9 mouse cellular contexts compared by ENCODE assay signal in the genomic region with DNA sequence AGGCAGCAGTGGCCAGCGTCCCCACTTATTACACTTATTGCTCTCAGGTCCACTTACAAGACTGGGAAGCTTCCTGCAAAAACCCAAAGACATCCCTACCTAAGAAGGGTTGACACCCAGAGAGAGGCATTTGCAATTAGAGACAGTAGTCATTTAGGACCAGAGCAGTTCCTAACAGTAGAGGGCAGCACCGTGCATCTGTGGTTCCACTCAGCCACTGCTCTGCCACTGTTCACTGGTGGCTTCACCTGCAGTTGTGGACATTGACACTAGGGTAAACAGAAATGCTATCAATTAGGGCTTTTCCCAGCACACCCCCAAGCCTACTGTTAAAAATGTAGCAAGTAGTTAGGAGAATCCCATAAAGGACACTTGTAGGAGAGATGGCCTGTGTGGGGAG. TPM values are rescaled to one million over a fixed set of nuclear protein-coding genes. Genes with fewer than 3 reads are reported as not detected.
DNase-seq lines count a peak whose midpoint lies in the region; ATAC-seq and TF ChIP-seq lines count a peak whose summit lies in the region.
"Had no signal": no experiment of that assay in that cellular context is flagged by ENCODE, and none has a peak within 500 bp of the region (broad histone marks: within the 10 kb centered on the region; RNA-seq: fewer than 3 reads in every experiment).

No protein-coding gene starts in this region.

- no peaks in the 10 kb centered on the region for H3K9me3 ChIP-seq in forebrain, embryonic 16.5 days (ENCODE audit: control insufficient read depth, low read length)
- no peaks in the 10 kb centered on the region for H3K9me3 ChIP-seq in limb, embryonic 11.5 days (ENCODE audit: control insufficient read depth, low read length)
- H3K9me3 ChIP-seq in neural tube, embryonic 14.5 days (ENCODE audit: control insufficient read depth, low read length): no peaks in the 10 kb centered on the region

- peak; percentile 23 to 59 for DNase-seq in spleen, adult 2 months (ENCODE audit: low read depth in 1 of 2, low spot score in 2 of 2)
- DNase-seq in spleen, adult 12 weeks (ENCODE audit: low spot score): no peak
- peak; percentile 30 for DNase-seq in c-Kit-positive CD71-negative TER-119-negative erythroid progenitor cells, embryonic 14.5 days (ENCODE audit: low read depth)
- DNase-seq in kidney, adult 2 months: peak; percentile 71
- peak; percentile 78 for DNase-seq in limb, embryonic 11.5 days (ENCODE audit: low spot score)
- DNase-seq in thymus, postnatal 14 days: peak; percentile 80

- peak; percentile 61; the same call in 1 of the 2 replicates for TF ChIP-seq CTCF in spleen, adult 2 months (IDR thresholded peaks at IDR 0.05; ENCODE audit: extremely low read depth, insufficient read depth, insufficient read length, insufficient replicate concordance)
- TF ChIP-seq CTCF in kidney, adult 2 months (conservative IDR thresholded peaks at IDR 0.05; ENCODE audit: insufficient read depth, insufficient read length, low read depth, low read length): peak; percentile 87

- TF ChIP-seq POLR2A in spleen, adult 2 months (IDR thresholded peaks at IDR 0.05; ENCODE audit: low read depth, low read length): no peak
- TF ChIP-seq POLR2A in kidney, adult 2 months (IDR thresholded peaks at IDR 0.05; ENCODE audit: low read depth, low read length): no peak

- WGBS in spleen, adult 2 months: 16% methylated on average over 2 of the region's 2 CpGs
- WGBS in forebrain, embryonic 16.5 days: 17% methylated on average over 2 of the region's 2 CpGs
- WGBS in kidney, adult 2 months: 20% methylated on average over 2 of the region's 2 CpGs
- WGBS in limb, embryonic 11.5 days: 32% methylated on average over 2 of the region's 2 CpGs
- 13% methylated on average over 2 of the region's 2 CpGs for WGBS in neural tube, embryonic 14.5 days

- peak; percentile 61; the same call in 1 of the 2 replicates for ATAC-seq in forebrain, embryonic 16.5 days
- no peak for ATAC-seq in limb, embryonic 11.5 days (ENCODE audit: insufficient number of reproducible peaks, low FRiP score, low TSS enrichment, low read depth)
- ATAC-seq in neural tube, embryonic 14.5 days (ENCODE audit: low read depth): peak; percentile 68; the same call in 1 of the 2 replicates

- no peaks in the 10 kb centered on the region for H3K36me3 ChIP-seq in spleen, adult 2 months (ENCODE audit: control insufficient read depth, insufficient read depth, low read length)
- no peaks in the 10 kb centered on the region for H3K36me3 ChIP-seq in forebrain, embryonic 16.5 days (ENCODE audit: control insufficient read depth, insufficient read depth)
- H3K36me3 ChIP-seq in kidney, adult 2 months (ENCODE audit: control insufficient read depth, insufficient read depth, low read length): no peaks in the 10 kb centered on the region
- no peaks in the 10 kb centered on the region for H3K36me3 ChIP-seq in limb, embryonic 11.5 days (ENCODE audit: control insufficient read depth, insufficient read depth, low read length)
- H3K36me3 ChIP-seq in neural tube, embryonic 14.5 days (ENCODE audit: control insufficient read depth, insufficient read depth, low read length): no peaks in the 10 kb centered on the region

- no peaks in the 10 kb centered on the region for H3K4me1 ChIP-seq in spleen, adult 2 months (ENCODE audit: control insufficient read depth, insufficient read depth, insufficient read length)
- no peaks in the 10 kb centered on the region for H3K4me1 ChIP-seq in forebrain, embryonic 16.5 days (replicated peaks; ENCODE audit: control insufficient read depth, insufficient read depth, low read length)
- no peaks in the 10 kb centered on the region for H3K4me1 ChIP-seq in kidney, adult 2 months (ENCODE audit: control insufficient read depth, insufficient read depth, low read length)
- H3K4me1 ChIP-seq in limb, embryonic 11.5 days (ENCODE audit: control insufficient read depth, insufficient read depth, low read length): no peaks in the 10 kb centered on the region
- H3K4me1 ChIP-seq in neural tube, embryonic 14.5 days (ENCODE audit: control insufficient read depth, insufficient read depth, low read length): no peaks in the 10 kb centered on the region

- H3K27me3 ChIP-seq in spleen, adult 2 months (ENCODE audit: control insufficient read depth, insufficient read depth, low read length): no peaks in the 10 kb centered on the region
- H3K27me3 ChIP-seq in forebrain, embryonic 16.5 days (replicated peaks; ENCODE audit: control insufficient read depth, insufficient read depth, low read length): no peaks in the 10 kb centered on the region
- no peaks in the 10 kb centered on the region for H3K27me3 ChIP-seq in kidney, adult 2 months (replicated peaks; ENCODE audit: control insufficient read depth, insufficient read depth, low read length)
- H3K27me3 ChIP-seq in limb, embryonic 11.5 days (ENCODE audit: control insufficient read depth, insufficient read depth, low read length): no peaks in the 10 kb centered on the region
- H3K27me3 ChIP-seq in neural tube, embryonic 14.5 days (ENCODE audit: control insufficient read depth, insufficient read depth, low read length): no peaks in the 10 kb centered on the region

- H3K4me3 ChIP-seq in spleen, adult 2 months (ENCODE audit: extremely low read depth, insufficient read depth, insufficient read length): no peak overlapping the region
- no peak overlapping the region for H3K4me3 ChIP-seq in forebrain, embryonic 16.5 days (replicated peaks; ENCODE audit: low read length)
- no peak overlapping the region for H3K4me3 ChIP-seq in kidney, adult 2 months (ENCODE audit: insufficient read depth, low read depth, low read length)
- H3K4me3 ChIP-seq in limb, embryonic 11.5 days (ENCODE audit: low read depth, low read length): no peak overlapping the region
- H3K4me3 ChIP-seq in neural tube, embryonic 14.5 days (ENCODE audit: low read depth, low read length): no peak overlapping the region
- H3K4me3 ChIP-seq: myocyte had no signal

- no peak overlapping the region for H3K9ac ChIP-seq in forebrain, embryonic 16.5 days (replicated peaks; ENCODE audit: low read depth, low read length)
- H3K9ac ChIP-seq in limb, embryonic 11.5 days (ENCODE audit: low read length): no peak overlapping the region
- H3K9ac ChIP-seq in neural tube, embryonic 14.5 days (replicated peaks; ENCODE audit: low read depth, low read length): no peak overlapping the region

- H3K4me2 ChIP-seq in forebrain, embryonic 16.5 days (ENCODE audit: low read length): no peak overlapping the region
- H3K4me2 ChIP-seq in limb, embryonic 11.5 days (ENCODE audit: low read depth, severe bottlenecking): no peak overlapping the region
- H3K4me2 ChIP-seq in neural tube, embryonic 14.5 days (ENCODE audit: low read depth, low read length): no peak overlapping the region

- no peak overlapping the region for H3K27ac ChIP-seq in spleen, adult 2 months (ENCODE audit: insufficient read depth, low read length)
- no peak overlapping the region for H3K27ac ChIP-seq in forebrain, embryonic 16.5 days (ENCODE audit: low read length)
- H3K27ac ChIP-seq in kidney, adult 2 months (ENCODE audit: insufficient read depth, low read depth, low read length): no peak overlapping the region
- no peak overlapping the region for H3K27ac ChIP-seq in limb, embryonic 11.5 days (replicated peaks; ENCODE audit: low read depth, low read length)
- no peak overlapping the region for H3K27ac ChIP-seq in neural tube, embryonic 14.5 days (ENCODE audit: low read depth, low read length)

RNA-seq across cellular contexts. Expression of a gene that starts 40.7 kb away (rescaled TPM):
- polyA plus RNA-seq in spleen, adult 2 months (2012; rRNA removed): 0.27 and 0.39 TPM in 2 replicates
- 3.3 and 4.9 TPM in 2 replicates for polyA plus RNA-seq in forebrain, embryonic 16.5 days (2015; fragmentation: Nextera tagmentation; extraction: Ambion mirVana)
- 0.14 and 0.19 TPM in 2 replicates for polyA plus RNA-seq in kidney, adult 2 months (2012; rRNA removed)
- 1.7 and 2.1 TPM in 2 replicates for polyA plus RNA-seq in limb, embryonic 11.5 days (2014; fragmentation: Nextera tagmentation; extraction: Ambion mirVana)
- polyA plus RNA-seq in neural tube, embryonic 14.5 days (2014; fragmentation: Nextera tagmentation; extraction: Ambion mirVana): 3.7 and 4.4 TPM in 2 replicates
